Mouse (Mus musculus): Measurements from ENCODE around the gene Fam207a.

GRCm38 (mm10) chr10:77557641-77558040 is 42.1 kb upstream of the Fam207a start:
- no peak for TF ChIP-seq POLR2A (IDR thresholded peaks at IDR 0.05; ENCODE audit: insufficient read depth, low read depth, low read length)
- no peak for TF ChIP-seq CTCF (IDR thresholded peaks at IDR 0.05; ENCODE audit: insufficient read depth, low read depth, low read length)

Data from olfactory bulb, adult 2 months (tissue).